Mouse (Mus musculus): ENCODE data around the gene Gpr176.
A peak's percentile ranks its signal among the peaks of the same experiment; 100 is the strongest.
"Not testable (repeated sequence)": the region's sequence is repeated elsewhere in the genome, so short reads cannot be mapped to it uniquely, and the experiment has no call there.

Gene Gpr176

GRCm38 (mm10) chr2:118298601-118299000 lies 74.6 kb downstream of the Gpr176 start:
- DNase-seq: no peak

GRCm38 (mm10) chr2:118297966-118298365 lies 75.3 kb downstream of the Gpr176 start:
- DNase-seq: no peak

- no peak for DNase-seq
These were observed 77.7 kb downstream of the Gpr176 start for GRCm38 (mm10) chr2:118295505-118295904.

GRCm38 (mm10) chr2:118293583-118293982 lies 79.6 kb downstream of the Gpr176 start:
- DNase-seq: no peak

GRCm38 (mm10) chr2:118289066-118289460 lies 84.2 kb downstream of the Gpr176 start:
- not testable (repeated sequence) for DNase-seq

- DNase-seq: no peak
These were observed 84.7 kb downstream of the Gpr176 start for GRCm38 (mm10) chr2:118288326-118289065.

GRCm38 (mm10) chr2:118287678-118288077 lies 85.5 kb downstream of the Gpr176 start:
- DNase-seq: no peak

GRCm38 (mm10) chr2:118282467-118282866 lies 90.8 kb downstream of the Gpr176 start:
- no peak for DNase-seq

GRCm38 (mm10) chr2:118278249-118278648 lies 95.0 kb downstream of the Gpr176 start:
- no peak for DNase-seq

- DNase-seq: no peak
These were observed 101.6 kb downstream of the Gpr176 start for GRCm38 (mm10) chr2:118271606-118272005.

- no peak for DNase-seq
These were observed 103.0 kb downstream of the Gpr176 start for GRCm38 (mm10) chr2:118270213-118270612.

GRCm38 (mm10) chr2:118263914-118264201 lies 109.4 kb downstream of the Gpr176 start:
- no peak for DNase-seq

GRCm38 (mm10) chr2:118263151-118263913 lies 109.9 kb downstream of the Gpr176 start:
- no peak for DNase-seq

- DNase-seq: no peak
These were observed 110.5 kb downstream of the Gpr176 start for GRCm38 (mm10) chr2:118262673-118263072.

- DNase-seq: no peak
These were observed 113.5 kb downstream of the Gpr176 start for GRCm38 (mm10) chr2:118259746-118260145.

GRCm38 (mm10) chr2:118257094-118257493 lies 116.1 kb downstream of the Gpr176 start:
- no peak for DNase-seq

GRCm38 (mm10) chr2:118256621-118257053 lies 116.6 kb downstream of the Gpr176 start, which contains the start of gene Fsip1:
Gene Fsip1 (minus strand): TSS chr2:118256966.
- DNase-seq: peak; percentile 83

- DNase-seq: no peak
These were observed 118.7 kb downstream of the Gpr176 start for GRCm38 (mm10) chr2:118254516-118254915.

- DNase-seq: no peak
These were observed 124.3 kb downstream of the Gpr176 start for GRCm38 (mm10) chr2:118248966-118249365.

- no peak for DNase-seq
These were observed 125.2 kb downstream of the Gpr176 start for GRCm38 (mm10) chr2:118248016-118248415.

- peak; percentile 70 for DNase-seq
These were observed 127.3 kb downstream of the Gpr176 start for GRCm38 (mm10) chr2:118245914-118246313.

- DNase-seq: no peak
These were observed 137.0 kb downstream of the Gpr176 start for GRCm38 (mm10) chr2:118236196-118236595.

- no peak for DNase-seq
These were observed 137.6 kb downstream of the Gpr176 start for GRCm38 (mm10) chr2:118235614-118236013.

GRCm38 (mm10) chr2:118230544-118230943 lies 142.7 kb downstream of the Gpr176 start:
- no peak for DNase-seq
